Mouse (Mus musculus) frontal cortex, postnatal 10 days (tissue): ENCODE data around the gene Nlrc3.

Experiments
- DNase-seq, 2 experiments: peaks; one replicate each; pipeline ENCODE4 v3.0.0; 2022; ENCODE audit warnings: low spot score in 2 of 2, mixed read lengths in 1 of 2

Gene Nlrc3

DNA sequence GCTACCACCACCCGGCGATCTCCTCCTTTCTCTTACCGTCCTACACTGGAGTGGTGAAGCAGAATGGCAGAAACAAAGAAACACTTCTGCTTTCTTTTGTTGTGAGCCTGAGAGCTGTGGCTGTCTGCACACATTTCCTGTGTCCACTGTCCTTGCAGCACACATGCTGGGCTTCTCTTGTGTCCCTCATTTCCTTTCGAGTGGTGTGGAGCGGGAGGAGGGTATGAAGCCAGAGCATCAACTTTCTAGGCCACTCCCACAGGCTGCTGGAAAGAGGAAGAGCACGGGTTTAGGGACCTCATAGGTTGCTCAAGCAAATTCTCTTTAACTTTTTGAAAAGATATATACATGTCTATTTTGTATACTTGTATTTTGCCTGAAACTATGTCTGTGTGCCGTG lies 47.3 kb downstream of the Nlrc3 start:
- DNase-seq: no peak

DNA sequence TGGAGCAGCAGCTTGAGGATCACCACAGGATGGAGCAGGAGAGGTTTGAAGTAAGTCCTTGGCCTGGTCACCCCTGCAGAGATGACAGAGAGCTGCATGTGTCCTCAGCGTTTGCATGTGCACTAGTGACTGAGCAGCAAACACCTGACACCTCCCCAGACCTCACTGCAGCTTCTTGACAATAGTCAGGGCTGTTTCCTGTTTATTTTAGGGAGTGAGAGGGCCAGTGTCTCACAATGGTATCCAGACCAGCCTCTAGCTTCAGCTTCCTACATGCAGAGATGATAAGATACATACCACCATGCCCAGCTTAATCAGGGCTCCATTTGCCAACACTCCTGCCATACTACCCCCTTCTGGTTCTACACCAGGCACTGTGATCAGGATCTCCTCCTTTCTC lies 47.9 kb downstream of the Nlrc3 start:
- DNase-seq: no peak

DNA sequence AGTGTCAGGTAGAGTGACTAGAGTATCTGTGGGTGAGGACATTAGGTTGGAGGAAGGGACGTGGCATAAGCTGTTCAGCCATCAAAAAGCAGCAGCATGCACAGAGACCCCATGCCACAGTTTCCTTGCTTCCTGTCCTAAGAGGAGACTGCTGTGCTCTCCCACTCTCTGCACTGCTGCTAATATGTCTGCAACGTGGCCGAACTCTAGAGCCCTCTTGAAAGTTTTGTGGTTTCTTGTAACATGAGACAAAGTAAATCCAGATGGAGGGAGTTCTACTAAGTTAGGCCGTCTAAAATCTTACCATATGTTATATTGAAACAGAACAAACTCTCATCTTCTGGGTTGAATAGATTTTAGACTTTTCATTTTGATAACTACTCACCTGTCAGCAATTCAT lies 52.5 kb downstream of the Nlrc3 start:
- DNase-seq: no peak

GRCm38 (mm10) chr16:3923515-3923914 lies 52.9 kb downstream of the Nlrc3 start:
- no peak for DNase-seq

GRCm38 (mm10) chr16:3920756-3921155 lies 55.7 kb downstream of the Nlrc3 start:
- DNase-seq: no peak

- DNase-seq: no peak
Observed at GRCm38 (mm10) chr16:3909118-3909517, 67.3 kb downstream of the Nlrc3 start.

- DNase-seq: peak; percentile 89 to 91
Observed at GRCm38 (mm10) chr16:3908537-3909111, 67.8 kb downstream of the Nlrc3 start, which contains the start of the genes 1700037C18Rik and Cluap1. Gene 1700037C18Rik, minus strand, starts transcription at chr16:3908689. Gene Cluap1, plus strand, starts transcription at chr16:3908801.

GRCm38 (mm10) chr16:3907471-3907870 lies 69.0 kb downstream of the Nlrc3 start:
- no peak for DNase-seq

DNA sequence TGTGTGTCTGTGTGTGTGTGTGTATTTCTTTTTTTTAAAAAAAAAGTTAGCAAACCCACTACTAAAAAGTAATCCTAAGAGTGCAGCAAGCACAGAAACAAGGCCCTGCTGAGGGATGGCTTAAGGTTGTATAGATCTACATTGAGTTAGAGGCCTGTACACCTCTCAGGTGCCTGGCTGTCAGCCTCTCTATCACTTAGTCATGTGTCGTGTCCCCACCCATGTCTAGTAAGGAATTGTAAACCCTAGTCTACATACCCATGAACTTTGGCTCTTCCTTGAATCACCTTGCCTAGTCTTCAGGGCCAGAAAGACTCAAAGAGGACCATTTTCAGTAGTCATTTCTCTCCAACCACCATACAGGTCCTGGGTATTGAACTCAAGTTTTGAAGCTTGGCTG lies 79.9 kb downstream of the Nlrc3 start:
- DNase-seq: no peak

DNA sequence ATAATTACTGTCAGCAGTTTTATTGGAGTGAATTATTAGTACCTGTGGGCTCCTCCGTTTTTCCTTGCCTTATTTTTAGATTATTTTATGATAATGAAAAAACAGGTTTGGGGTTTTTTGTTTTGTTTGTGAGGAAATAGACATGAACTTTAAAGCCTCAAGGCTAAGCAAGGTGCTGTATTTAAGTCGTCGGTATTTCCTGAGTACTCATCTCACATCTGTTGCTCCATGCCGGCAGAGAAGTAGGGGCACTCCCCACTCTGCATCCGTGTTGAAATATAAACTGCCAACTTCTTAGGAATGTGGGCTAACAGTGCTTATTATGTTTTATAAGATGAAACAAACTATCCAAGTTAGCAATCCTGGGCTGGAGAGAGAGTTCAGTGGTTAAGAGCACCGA lies 80.4 kb downstream of the Nlrc3 start:
- DNase-seq: no peak

GRCm38 (mm10) chr16:3895173-3895792 lies 81.1 kb downstream of the Nlrc3 start:
- no peak for DNase-seq
